Mouse (Mus musculus) adrenal gland (tissue): ENCODE results near the gene Tbc1d8b.

ENCODE experiments used
- intact Hi-C: fragments of 180-260 bp; cut with DNase I; formaldehyde crosslinking; loops from one replicate; pipeline ENCODE4 v1.15.1; 2025

Tbc1d8b gene

DNA sequence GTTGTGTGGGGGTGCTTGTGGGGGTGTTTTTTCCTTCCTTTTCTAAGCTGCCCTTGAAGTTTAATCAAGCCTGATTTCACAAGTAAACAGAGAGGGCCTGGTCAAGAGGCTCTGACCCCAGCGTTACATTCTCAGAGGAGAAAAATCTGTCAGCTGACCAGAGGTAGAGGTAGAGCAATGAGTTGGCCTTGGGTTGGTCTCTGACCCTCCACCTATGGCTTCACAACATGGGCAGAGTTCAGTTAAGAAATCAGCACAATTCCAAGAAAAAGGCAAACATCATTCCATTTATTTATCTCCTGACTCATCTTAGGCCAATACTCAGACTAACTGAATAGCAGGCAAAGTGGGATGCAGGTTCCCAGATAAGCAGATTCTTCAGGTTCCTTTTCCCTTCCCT, 94.1 kb downstream of the Tbc1d8b start:
- intact Hi-C loops = no loop called here

DNA sequence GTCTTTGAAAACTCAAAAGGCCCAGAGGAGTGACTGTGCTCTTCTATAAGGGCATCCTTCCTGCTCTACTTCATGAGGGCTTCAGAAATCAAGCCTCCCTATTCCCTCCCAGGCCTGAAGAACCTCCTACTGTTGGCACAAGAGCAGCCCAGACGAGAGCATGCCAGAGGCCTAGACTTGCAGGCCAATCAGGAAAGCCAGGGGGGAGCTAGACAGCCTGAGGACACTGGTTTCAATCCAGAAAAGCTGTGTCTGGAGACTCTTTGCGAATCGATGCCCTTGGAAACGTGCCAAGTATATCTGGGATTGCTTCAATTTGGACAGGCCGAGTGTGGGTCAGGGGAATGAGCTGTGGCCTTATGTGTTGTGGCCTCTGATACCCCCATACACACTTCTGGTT, 94.6 kb downstream of the Tbc1d8b start:
- intact Hi-C loops = no loop called here

DNA sequence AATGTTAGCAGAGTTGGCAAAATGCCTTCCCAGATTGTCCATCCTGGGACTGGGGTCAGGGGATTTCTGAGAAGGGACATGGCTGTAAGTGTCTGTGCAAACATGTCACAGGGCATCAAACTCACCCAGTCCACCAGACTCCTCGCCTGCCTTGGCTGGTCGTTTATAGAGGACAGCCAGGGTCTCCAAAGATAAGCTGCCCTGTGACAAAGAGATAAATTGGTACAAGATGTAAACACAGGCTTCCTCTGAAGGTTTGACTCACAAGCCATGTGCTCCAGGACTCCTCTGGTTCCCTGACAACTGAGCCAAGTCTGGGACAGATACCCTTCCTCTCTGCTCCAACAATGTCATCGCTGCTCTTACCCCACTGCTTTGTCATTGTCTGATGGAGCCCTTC, 96.2 kb downstream of the Tbc1d8b start:
- intact Hi-C loops = no loop called here

DNA sequence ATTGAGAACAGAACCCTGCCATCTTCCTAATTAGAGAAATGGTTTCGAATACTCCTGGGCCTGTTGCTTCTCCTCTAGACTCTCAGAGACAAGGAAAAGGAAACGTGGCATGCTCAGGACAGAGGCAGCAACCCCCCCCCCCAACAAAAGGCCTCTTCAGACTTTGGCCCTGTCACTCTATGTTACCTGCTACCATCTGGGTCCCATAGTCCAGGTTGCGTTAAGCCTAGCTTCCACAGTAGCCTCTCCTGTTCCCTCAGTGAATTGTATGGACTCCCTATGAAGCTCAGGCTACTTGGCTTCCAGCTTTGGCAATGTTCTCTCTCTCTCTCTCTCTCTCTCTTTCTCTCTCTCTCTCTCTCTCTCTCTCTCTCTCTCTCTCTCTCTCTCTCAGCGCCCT, 96.8 kb downstream of the Tbc1d8b start:
- intact Hi-C loops = no loop called here

DNA sequence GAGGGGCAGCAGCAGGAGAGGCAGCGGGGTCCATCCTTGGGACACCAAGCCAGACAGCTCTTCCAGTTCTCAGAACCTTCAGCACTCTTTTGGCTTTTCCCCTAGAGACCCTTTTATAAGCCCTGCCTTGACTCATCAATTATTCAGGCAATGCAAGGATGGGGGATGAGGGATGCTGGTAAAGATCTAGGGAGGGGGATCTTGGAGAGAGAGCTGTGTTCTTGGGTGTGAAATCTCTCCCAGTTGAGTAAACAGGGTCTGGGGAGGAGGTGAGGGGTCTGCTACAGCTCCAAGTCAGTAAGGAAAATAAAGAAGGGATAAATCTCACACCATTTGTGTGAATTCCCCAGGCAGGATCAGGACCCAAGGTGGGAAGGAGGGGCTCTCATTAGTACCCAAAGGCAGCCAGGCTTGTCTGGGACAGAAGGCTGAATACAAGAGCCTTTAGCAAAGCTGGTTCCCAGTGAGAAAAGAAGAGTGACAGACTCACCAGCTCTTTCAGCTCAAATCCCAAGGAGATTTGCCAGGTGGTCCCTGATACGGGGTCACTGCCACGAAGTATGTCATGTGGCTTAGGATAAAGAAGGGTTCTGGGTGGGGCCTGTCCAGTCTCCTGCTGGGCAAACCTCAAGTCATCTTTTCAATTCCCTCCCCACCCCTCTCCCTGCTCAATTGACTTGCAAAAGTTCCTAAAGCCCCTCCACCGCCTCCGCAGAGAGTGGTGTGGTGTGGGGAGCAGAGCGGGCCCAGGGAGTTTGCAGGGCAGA, 97.7 kb downstream of the Tbc1d8b start, which contains the start of gene Ripply1:
Gene Ripply1 (minus strand): TSS at position 76 of the 767 bp plus-strand sequence.
- intact Hi-C loops = no loop called here

DNA sequence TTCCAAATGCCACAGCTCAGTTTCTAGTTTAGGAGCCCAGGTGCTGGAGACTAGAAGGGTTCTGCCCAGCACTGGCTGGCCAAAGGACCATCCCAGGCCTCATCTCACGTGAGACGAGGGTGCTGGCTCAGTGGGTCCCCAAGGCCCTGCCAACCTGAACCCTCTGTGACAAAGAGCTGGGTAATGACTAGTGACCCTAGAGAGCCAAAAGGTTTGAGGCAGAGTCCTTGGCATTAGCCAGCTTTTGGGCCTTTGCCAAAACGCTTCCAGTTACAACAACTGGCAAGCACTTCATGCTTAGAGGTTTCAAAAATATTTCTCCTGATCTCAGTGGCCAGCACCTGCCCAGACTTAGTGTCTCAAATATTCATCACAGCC, 98.2 kb downstream of the Tbc1d8b start:
- intact Hi-C loops = no loop called here

DNA sequence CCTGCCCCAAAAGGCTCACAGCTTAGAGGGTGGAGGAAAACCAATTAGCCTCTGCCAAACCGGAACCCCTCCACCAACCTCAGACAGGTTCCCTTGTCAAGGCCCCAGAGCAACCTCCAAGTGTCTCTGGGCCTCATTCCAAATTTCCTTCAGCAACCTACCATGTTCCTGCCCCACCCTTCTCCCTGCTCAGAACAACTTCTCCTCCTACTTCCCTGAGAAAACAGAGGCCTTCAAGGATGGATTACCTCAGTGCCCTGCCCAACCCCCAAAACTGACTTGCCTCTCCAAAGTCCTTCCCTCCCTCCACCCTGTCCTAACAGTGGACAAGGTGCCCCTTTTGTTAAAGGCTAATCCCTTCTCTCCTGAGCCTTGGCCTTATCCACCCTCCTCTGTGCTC, 101.0 kb downstream of the Tbc1d8b start:
- intact Hi-C loops = no loop called here

DNA sequence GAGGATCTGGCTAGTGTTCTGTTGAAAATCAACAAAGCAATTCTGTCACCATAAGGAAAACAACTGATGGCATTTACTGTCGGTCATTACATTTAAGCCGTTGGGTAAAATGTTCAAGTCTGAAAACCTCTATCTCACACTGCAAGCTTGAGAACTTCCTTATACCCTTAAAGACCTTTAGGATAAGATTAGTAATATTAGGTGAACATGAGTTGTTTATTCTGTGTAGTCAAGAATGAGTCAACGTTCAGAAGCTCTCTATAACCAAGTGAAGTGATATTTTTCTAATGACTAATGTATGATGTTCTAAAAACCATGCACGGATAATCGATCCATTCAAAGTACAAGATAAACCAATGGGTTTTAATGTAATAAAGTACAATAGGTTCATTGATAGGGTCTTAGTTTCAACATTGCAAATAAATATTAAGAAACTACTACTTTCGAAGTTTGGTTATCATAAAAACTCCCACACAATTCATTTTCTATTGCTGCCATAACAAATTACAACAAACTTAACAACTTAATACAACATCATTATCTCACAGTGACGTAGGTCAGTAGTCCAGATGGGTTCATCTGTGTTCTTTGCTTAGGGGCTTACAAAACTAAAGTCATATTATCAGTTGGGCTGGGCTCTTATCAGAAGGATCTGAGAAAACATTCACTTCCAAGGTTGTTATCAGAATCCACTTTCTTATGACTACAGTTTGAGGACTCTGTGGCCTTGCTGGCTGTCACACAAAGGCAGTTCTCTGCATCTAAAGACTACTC, 109.5 kb downstream of the Tbc1d8b start:
- intact Hi-C loops = no loop called here

DNA sequence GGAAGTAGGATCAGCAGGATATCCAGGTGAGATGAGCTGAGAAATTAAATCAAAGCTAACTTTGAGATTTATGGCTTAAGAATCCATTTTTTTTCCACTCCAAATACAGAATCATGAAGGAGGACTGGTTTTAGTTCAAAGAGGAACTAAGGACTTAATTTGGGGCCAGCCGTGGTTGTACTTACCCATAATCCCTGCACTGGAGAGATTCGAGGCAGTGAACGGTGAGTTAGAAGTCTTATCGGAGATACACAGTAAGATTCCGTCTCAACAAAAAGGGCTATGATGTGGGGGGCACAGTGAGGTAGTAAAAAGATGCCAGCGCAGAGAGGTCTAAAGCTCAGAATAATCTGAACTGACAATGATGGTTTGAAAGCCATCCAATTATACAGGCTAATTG, 111.2 kb downstream of the Tbc1d8b start:
- intact Hi-C loops = no loop called here

DNA sequence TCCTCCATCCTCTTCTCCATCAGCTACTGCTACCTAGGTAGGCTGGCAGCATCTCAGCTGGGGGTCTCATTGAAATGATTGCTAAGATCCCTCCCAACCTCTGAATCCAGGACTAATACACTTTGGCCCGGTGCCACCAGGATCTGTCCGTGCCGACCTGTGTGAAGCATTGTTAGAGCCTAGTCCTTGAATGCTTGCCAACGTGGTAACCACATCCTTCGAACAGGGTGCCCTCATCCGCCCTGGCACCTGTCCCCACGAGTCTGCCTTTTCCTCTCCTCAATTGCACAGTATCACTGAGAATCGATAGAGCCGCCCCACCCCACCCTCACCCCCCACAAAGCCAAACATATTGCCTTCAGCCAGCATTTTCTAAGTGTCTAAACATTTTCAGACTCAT, 113.1 kb downstream of the Tbc1d8b start:
- intact Hi-C loops = no loop called here

DNA sequence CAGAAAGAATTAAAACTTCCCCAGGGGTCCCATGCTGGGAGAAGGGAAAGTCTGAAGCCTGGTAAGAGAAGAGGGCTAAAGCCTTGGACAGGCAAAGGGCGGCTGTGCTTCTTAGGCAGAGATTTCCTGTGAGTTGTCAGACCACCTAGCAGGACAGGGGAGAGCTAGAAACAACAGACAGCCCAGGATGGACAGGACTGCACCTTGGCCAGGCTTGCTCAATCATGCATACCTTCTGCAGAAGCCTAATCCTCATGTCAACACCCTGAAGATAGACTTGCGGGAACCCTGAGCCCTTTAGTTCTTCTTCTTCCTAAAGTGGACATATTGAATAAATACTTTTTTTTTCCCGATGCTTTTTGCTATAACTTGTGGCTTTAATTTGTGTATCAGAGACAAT, 115.2 kb downstream of the Tbc1d8b start:
- intact Hi-C loops = no loop called here

DNA sequence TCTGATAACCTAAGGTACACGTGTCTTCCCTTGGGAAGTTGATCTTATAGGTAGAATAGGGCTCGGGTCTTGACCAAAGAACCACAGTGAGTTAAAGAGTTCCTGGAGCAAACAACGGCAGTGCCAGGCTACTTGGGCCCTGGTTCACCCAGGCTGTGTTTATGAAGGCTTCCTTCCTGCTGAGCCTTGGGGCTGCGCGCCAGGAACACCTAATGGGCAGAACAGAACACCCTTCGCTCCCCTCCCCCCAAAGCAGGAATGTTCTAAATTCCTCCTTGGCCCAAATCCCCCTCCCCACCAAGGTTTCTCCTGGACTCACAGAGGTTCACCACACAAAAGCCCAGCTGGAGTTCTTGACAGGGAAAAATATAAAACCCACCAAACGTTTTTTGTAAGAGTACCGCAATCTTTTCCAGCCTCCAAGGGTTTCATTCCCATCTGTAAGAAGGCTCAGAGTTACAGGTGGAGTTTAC, 115.6 kb downstream of the Tbc1d8b start, which contains the start of gene Cldn2:
Gene Cldn2 (plus strand): TSS at position 423 of the 473 bp plus-strand sequence.
- intact Hi-C loops = no loop called here
